Mouse (Mus musculus): ENCODE data around the gene Rps21. TPM values are rescaled to one million over a fixed set of nuclear protein-coding genes. Genes with fewer than 3 reads are reported as not detected.

The Rps21 gene
- polyA plus RNA-seq, 1 experiment: 2,108 TPM

DNA sequence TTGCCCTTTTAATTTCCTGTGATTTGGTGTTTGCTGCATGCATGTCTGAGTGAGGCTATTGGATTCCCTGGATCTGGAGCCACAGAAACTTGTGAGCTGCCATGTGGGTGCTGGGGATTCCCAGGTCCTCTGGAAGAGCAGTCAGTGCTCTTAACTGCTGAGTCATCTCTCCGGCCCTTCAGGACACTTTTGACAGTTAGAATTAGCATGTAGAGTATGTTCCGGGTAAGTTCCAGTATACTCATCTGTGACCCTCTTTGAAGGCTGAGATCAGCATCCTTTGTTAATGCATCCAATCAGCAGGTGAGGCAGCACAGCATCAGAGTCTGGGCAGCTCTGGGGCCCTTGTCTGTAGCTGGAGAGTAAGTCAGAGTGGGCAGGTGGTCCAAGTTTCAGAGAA is 43.1 kb downstream of the Rps21 start:
- TF ChIP-seq POLR2A (IDR thresholded peaks at IDR 0.05; ENCODE audit: borderline replicate concordance, extremely low read depth, insufficient read depth, insufficient read length, poor library complexity, severe bottlenecking) (no peak), CTCF (IDR thresholded peaks at IDR 0.05; ENCODE audit: borderline replicate concordance, extremely low read depth, insufficient read depth, insufficient read length) (no peak)

GRCm38 (mm10) chr2:180300771-180301170 is 43.6 kb downstream of the Rps21 start:
- DNase-seq (ENCODE audit: low read depth): no peak
- no peak for TF ChIP-seq CTCF (IDR thresholded peaks at IDR 0.05; ENCODE audit: borderline replicate concordance, extremely low read depth, insufficient read depth, insufficient read length)
- TF ChIP-seq POLR2A (IDR thresholded peaks at IDR 0.05; ENCODE audit: borderline replicate concordance, extremely low read depth, insufficient read depth, insufficient read length, poor library complexity, severe bottlenecking): no peak

More for the DNA sequence above, 43.1 kb downstream of the Rps21 start:
- DNase-seq (ENCODE audit: low read depth): no peak

DNA sequence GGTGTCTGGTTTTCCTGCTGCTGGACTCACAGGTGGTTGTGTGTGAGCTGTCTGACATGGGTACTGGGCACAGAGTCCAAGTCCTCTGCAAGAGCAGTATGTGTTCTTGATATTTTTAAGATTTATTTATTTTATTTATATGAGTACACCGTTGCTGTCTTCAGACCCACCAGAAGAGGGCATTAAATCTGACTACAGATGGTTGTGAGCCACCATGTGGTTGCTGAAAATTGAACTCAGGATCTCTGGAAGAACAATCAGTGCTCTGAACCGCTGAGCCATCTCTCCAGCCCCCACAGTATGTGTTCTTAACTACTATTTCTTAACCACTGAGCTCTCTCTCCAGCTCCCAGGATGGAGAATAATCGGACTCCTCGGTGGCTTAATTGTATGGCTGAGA is 45.0 kb downstream of the Rps21 start:
- no peak for TF ChIP-seq POLR2A (IDR thresholded peaks at IDR 0.05; ENCODE audit: borderline replicate concordance, extremely low read depth, insufficient read depth, insufficient read length, poor library complexity, severe bottlenecking)
- TF ChIP-seq CTCF (IDR thresholded peaks at IDR 0.05; ENCODE audit: borderline replicate concordance, extremely low read depth, insufficient read depth, insufficient read length): no peak
- no peak for DNase-seq (ENCODE audit: low read depth)

DNA sequence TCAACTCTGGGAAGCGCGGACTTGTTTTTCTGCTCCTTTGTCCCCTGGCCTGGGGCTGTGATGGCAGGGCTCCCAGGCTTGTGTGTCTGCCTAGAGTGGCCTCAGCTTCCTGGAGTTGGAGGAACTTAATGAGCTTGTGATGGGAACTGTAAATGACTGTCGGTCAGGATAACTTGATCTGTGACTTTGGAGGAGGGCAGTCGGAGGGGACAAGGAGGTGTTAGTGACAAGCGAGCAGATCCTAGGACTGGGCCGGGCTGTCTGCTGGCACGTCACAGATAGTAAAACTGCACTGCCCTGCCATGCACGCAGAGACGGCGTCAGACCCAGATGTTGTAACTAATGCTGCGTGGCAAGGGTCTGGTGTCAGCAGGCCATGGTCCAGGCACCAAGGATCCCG is 46.3 kb downstream of the Rps21 start:
- TF ChIP-seq POLR2A (IDR thresholded peaks at IDR 0.05; ENCODE audit: borderline replicate concordance, extremely low read depth, insufficient read depth, insufficient read length, poor library complexity, severe bottlenecking) (no peak), CTCF (IDR thresholded peaks at IDR 0.05; ENCODE audit: borderline replicate concordance, extremely low read depth, insufficient read depth, insufficient read length) (no peak)
- DNase-seq (ENCODE audit: low read depth): no peak

DNA sequence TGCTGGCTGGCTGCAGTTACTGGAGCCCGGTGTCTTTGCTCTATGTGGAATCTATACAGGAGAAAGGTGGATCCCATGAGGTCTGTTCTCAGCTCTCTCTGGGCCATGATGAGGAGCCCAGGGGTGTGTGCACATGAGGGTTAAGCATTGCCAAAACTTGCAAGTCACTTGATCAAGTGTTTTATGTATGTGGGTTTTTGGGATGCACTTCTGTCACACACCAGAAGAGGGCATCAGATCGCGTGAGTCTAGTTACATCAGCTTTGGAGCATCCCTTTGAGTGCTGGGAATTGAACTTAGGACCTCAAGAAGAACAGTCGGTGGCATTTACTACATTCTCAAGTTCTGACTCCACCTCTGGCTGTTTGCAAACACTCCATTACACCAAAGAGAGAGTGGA is 47.4 kb downstream of the Rps21 start:
- DNase-seq (ENCODE audit: low read depth): no peak
- TF ChIP-seq CTCF (IDR thresholded peaks at IDR 0.05; ENCODE audit: borderline replicate concordance, extremely low read depth, insufficient read depth, insufficient read length) (peak; percentile 13; the same call in 1 of the 2 replicates), POLR2A (IDR thresholded peaks at IDR 0.05; ENCODE audit: borderline replicate concordance, extremely low read depth, insufficient read depth, insufficient read length, poor library complexity, severe bottlenecking) (no peak)

DNA sequence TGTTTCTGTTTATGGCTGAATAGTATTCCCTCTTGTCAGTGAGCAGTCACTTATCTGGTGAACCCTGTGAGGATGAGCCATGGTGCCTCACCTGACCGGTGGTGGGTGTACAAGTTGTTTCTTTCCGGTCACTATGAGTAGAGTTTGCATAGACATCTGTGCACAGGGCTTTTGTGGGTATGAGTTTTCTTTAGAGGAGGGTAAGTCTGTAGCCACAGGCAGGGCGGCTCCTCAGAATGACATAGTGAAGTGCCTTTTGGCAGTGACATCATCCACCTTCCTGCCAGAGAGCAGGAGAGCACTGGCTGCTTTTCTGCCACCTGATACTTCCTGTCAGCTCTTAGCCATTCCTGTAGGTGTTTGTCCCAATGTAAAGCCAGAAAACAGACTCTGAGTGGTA is 48.3 kb downstream of the Rps21 start:
- TF ChIP-seq POLR2A (IDR thresholded peaks at IDR 0.05; ENCODE audit: borderline replicate concordance, extremely low read depth, insufficient read depth, insufficient read length, poor library complexity, severe bottlenecking) (no peak), CTCF (IDR thresholded peaks at IDR 0.05; ENCODE audit: borderline replicate concordance, extremely low read depth, insufficient read depth, insufficient read length) (no peak)
- DNase-seq (ENCODE audit: low read depth): no peak

DNA sequence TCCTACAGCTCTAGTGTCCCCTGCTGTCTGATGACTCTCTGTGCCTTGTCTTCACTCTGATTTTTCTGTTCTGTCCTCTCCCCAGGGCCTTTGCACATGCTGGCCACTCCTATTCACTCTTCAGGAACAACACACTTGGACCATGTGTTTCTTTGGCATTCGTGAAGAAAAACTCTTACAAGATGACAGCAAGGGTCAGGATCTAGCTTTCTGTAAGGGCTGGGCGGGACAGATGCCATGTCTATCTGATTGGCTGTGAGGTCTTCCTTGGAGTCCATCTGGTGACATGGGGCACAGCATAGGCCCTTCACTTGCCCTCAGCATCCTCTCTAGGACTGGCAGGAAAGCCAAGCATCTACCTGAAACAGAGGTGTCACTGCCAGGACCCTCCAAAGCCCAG is 48.8 kb downstream of the Rps21 start:
- TF ChIP-seq CTCF (IDR thresholded peaks at IDR 0.05; ENCODE audit: borderline replicate concordance, extremely low read depth, insufficient read depth, insufficient read length) (no peak), POLR2A (IDR thresholded peaks at IDR 0.05; ENCODE audit: borderline replicate concordance, extremely low read depth, insufficient read depth, insufficient read length, poor library complexity, severe bottlenecking) (no peak)
- DNase-seq (ENCODE audit: low read depth): no peak

DNA sequence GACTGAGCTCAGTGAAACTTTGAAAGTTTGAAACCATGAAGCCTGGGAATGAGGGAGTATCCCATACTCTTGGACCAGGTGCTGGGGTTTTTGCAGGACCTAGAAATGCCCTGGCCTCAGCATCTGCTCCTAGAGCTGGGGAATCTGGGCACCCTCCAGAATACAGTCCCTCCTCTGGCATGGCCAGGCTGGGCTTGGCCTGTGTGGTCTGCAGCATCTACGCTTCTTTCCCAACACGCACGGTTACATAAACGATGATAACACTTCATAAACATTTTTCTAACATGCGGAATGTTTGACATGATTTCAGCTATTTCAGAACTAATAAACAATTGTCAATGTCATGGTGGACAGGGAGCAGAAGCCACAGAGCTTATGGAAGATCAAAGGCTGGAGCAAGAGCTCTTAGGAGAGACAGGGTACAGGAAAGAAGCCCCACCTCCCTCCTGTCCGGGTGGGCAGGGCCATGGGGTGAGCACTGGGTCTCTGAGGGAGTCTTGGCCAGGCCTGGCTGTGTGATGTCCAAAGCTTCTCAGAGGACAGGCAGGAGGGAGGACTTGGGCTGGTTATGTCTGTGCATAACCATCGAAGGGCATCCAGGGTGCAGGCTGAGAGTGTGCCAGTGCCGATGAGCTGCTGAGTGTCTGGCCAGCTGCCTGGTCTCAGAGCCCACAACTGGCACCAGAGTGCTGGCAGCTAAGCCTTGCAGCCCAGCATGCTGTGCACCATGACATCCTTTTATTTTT is 49.4 kb downstream of the Rps21 start:
- DNase-seq (ENCODE audit: low read depth): peak; percentile 11

GRCm38 (mm10) chr2:180307680-180308079 is 50.5 kb downstream of the Rps21 start:
- TF ChIP-seq CTCF (IDR thresholded peaks at IDR 0.05; ENCODE audit: borderline replicate concordance, extremely low read depth, insufficient read depth, insufficient read length) (no peak), POLR2A (IDR thresholded peaks at IDR 0.05; ENCODE audit: borderline replicate concordance, extremely low read depth, insufficient read depth, insufficient read length, poor library complexity, severe bottlenecking) (no peak)
- DNase-seq (ENCODE audit: low read depth): no peak

More for the DNA sequence above, 49.4 kb downstream of the Rps21 start:
- TF ChIP-seq POLR2A (IDR thresholded peaks at IDR 0.05; ENCODE audit: borderline replicate concordance, extremely low read depth, insufficient read depth, insufficient read length, poor library complexity, severe bottlenecking) (no peak), CTCF (IDR thresholded peaks at IDR 0.05; ENCODE audit: borderline replicate concordance, extremely low read depth, insufficient read depth, insufficient read length) (no peak)

Other genes starting within 250 kb of the Rps21 start
- gene Lsm14b, start 232.4 kb upstream of the Rps21 start, polyA plus RNA-seq (2012; rRNA removed): 177 TPM in 2 replicates
- 324 and 394 TPM in 2 replicates for gene Psma7, start 214.9 kb upstream of the Rps21 start, polyA plus RNA-seq (2012; rRNA removed)
- 50.2 and 73.1 TPM in 2 replicates for gene Ss18l1, start 214.9 kb upstream of the Rps21 start, polyA plus RNA-seq (2012; rRNA removed)
- 36.3 and 39.7 TPM in 2 replicates for gene Mtg2, start 186.8 kb upstream of the Rps21 start, polyA plus RNA-seq (2012; rRNA removed)
- gene Hrh3, start 152.9 kb upstream of the Rps21 start, polyA plus RNA-seq (2012; rRNA removed): 10.8 and 11.0 TPM in 2 replicates
- 35.8 and 47.8 TPM in 2 replicates for gene Osbpl2, start 138.1 kb upstream of the Rps21 start, polyA plus RNA-seq (2012; rRNA removed)
- gene Adrm1, start 85.9 kb upstream of the Rps21 start, polyA plus RNA-seq (2012; rRNA removed): 124 and 148 TPM in 2 replicates
- 7.7 and 9.5 TPM in 2 replicates for gene Lama5, start 31.5 kb upstream of the Rps21 start, polyA plus RNA-seq (2012; rRNA removed)
- gene Cables2, start 16.1 kb downstream of the Rps21 start, polyA plus RNA-seq (2012; rRNA removed): 58.9 and 62.5 TPM in 2 replicates
- 0.04 and 0.08 TPM in 2 replicates for gene Rbbp8nl, start 32.5 kb downstream of the Rps21 start, polyA plus RNA-seq (2012; rRNA removed)
- gene Gata5, start 77.3 kb downstream of the Rps21 start, polyA plus RNA-seq (2012; rRNA removed): 0.04 TPM in 1 of 2 replicates, not detected in the other
- 2.1 and 2.7 TPM in 2 replicates for gene Slco4a1, start 198.9 kb downstream of the Rps21 start, polyA plus RNA-seq (2012; rRNA removed)
- 3.6 and 4.3 TPM in 2 replicates for gene Ntsr1, start 242.6 kb downstream of the Rps21 start, polyA plus RNA-seq (2012; rRNA removed)